Mouse (Mus musculus): Measurements from ENCODE around the gene Wdr26.

Gene Wdr26

GRCm38 (mm10) chr1:181241185-181241584 lies 29.4 kb upstream of the Wdr26 start:
- ATAC-seq (ENCODE audit: insufficient number of reproducible peaks, low FRiP score, low TSS enrichment), result no peak

GRCm38 (mm10) chr1:181237332-181237731 lies 25.5 kb upstream of the Wdr26 start:
- ATAC-seq (ENCODE audit: insufficient number of reproducible peaks, low FRiP score, low TSS enrichment), result no peak

GRCm38 (mm10) chr1:181234326-181235035 lies 22.7 kb upstream of the Wdr26 start:
- ATAC-seq (ENCODE audit: insufficient number of reproducible peaks, low FRiP score, low TSS enrichment), result no peak

DNA sequence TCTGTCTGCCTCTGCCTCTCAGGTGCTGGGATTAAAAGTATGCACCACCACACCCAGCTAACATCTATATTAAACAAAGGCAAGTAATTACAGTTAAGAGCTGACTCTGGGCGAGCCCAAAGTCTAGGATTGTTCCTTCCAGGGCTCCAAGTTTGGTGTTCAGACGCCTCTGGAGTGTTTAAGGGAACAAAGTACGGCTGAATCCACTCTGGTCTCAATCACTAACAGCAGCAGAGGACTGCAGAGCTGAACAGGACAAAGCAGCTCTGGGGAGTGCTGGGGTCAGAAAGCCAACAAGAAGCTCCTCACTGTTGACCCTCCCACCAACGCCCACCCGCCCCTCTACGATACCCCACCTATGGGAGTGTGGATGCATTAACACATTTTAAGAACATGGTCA lies 21.9 kb upstream of the Wdr26 start:
- no peak for ATAC-seq (ENCODE audit: insufficient number of reproducible peaks, low FRiP score, low TSS enrichment)

GRCm38 (mm10) chr1:181232307-181233027 lies 20.7 kb upstream of the Wdr26 start:
- ATAC-seq (ENCODE audit: insufficient number of reproducible peaks, low FRiP score, low TSS enrichment), result peak; percentile 40; the same call in 1 of the 2 replicates

DNA sequence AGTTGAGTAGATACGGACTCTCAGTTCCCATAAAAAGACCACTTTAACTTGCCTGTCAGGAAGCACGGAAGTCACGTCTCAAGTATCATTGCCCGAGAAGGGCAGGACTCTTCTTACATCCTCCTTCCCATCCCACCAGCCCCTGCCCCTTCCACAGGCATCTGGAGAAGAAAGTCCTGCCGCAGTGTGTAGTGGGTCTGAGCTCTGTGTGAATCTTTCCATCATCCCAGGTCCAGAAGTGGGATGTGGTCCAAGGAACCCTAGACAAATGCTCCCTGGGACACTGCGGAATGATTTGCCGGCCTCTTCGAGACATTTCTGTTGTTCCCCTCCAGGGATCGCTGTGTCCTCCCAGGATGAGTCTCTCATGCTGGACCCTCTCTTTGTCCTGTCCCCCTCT lies 20.0 kb upstream of the Wdr26 start:
- no peak for ATAC-seq (ENCODE audit: insufficient number of reproducible peaks, low FRiP score, low TSS enrichment)

GRCm38 (mm10) chr1:181231262-181231661 lies 19.5 kb upstream of the Wdr26 start:
- ATAC-seq (ENCODE audit: insufficient number of reproducible peaks, low FRiP score, low TSS enrichment), result no peak

DNA sequence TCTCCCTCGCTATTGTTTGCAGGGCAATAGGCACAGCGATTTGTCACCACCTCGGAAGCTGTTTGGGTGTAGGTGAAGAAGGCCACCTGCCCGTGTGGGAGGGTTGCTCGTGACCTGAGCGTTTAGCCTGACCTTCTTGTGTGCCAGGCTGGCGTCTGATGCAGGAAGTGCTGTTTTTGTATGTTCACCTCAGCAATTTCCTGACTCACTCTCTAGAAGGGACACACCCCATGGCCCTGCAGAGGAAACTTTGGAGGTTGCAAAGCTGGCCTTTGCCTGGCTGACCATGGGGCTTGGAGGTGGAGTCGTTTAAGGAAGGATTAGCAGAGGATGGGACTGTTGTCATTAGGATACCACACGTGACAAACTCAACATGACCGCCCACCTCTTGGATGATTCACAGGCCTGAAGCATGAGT lies 18.9 kb upstream of the Wdr26 start:
- no peak for ATAC-seq (ENCODE audit: insufficient number of reproducible peaks, low FRiP score, low TSS enrichment)

GRCm38 (mm10) chr1:181229046-181229445 lies 17.2 kb upstream of the Wdr26 start:
- no peak for ATAC-seq (ENCODE audit: insufficient number of reproducible peaks, low FRiP score, low TSS enrichment)

GRCm38 (mm10) chr1:181228591-181228990 lies 16.8 kb upstream of the Wdr26 start:
- ATAC-seq (ENCODE audit: insufficient number of reproducible peaks, low FRiP score, low TSS enrichment), result no peak

- ATAC-seq (ENCODE audit: insufficient number of reproducible peaks, low FRiP score, low TSS enrichment), result no peak
Measured at GRCm38 (mm10) chr1:181227804-181228203, 16.0 kb upstream of the Wdr26 start.

DNA sequence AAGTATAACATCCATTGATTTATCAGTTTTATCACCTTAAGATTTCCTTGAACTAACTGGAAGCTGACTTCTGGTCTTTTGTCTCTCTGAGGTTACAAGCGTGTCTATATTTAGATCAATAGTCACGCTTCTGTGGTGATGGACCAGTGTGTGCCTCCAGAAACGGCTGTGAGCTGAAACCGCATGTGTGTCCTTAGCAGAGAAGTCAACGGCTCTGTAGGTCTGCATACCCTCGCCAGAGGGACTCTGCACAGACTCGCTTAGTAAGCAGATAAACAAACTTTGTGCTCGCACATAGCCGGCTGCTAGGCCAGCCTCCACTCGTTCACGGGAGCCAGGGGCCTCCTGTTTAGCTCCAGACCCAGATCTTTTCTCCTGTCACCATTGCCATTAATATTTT lies 15.0 kb upstream of the Wdr26 start:
- ATAC-seq (ENCODE audit: insufficient number of reproducible peaks, low FRiP score, low TSS enrichment), result no peak

GRCm38 (mm10) chr1:181225281-181225680 lies 13.5 kb upstream of the Wdr26 start:
- no peak for ATAC-seq (ENCODE audit: insufficient number of reproducible peaks, low FRiP score, low TSS enrichment)

DNA sequence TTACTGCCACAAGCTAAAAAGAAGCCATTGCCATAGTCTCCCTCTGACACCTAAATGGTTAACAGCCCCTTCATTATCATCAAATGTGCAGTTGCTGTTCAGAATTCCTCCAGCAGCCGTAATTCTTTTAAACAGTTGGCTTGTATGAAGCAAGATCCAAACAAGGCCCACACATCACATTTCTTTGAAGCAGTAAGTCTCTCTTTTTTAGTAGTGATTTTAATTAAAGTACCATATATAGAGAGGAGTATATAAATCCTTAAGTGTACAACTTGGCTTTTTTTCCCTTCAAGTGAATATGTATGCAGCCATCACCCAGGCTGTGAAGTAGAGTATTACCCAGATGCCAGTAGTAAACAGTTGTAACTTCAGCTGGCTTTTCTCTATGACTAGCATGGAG lies 10.2 kb upstream of the Wdr26 start:
- no peak for ATAC-seq (ENCODE audit: insufficient number of reproducible peaks, low FRiP score, low TSS enrichment)

- ATAC-seq (ENCODE audit: insufficient number of reproducible peaks, low FRiP score, low TSS enrichment), result no peak
Measured at GRCm38 (mm10) chr1:181216315-181216714, 4.5 kb upstream of the Wdr26 start.

DNA sequence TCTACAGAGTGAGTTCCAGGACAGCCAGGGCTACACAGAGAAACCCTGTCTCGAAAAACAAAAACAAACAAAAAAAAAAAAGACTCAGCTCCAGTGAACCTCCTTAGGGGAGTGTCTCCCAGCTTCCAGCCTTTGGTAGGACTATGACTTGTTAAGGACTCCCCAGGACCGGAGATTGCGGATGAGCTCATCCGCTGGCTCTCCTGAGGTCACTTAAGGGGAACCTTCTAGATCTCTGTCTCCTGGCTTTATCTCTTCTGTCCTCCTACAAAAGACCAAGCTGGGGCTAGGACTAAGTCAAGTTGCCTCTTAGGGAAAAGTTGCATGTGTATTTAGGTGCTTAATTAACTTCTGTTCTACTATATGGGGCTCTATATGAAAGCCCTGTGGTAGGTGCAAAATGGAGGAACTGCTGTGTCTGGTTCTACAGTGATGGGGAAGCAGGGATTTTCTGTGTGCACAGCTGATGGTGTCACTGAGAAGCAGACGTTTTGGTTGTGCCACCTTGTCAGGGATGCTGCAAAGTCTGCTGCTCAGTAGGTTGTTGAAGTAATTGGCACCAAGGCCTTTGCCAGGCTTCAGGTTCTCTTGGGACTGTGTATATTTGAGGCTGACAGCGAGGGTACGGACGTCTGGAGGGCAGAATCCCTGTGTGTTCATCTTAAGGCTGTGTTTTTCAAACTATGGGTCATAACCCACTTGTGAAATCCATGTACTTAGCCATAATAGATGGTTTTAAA lies 2.7 kb upstream of the Wdr26 start:
- ATAC-seq (ENCODE audit: insufficient number of reproducible peaks, low FRiP score, low TSS enrichment), result no peak

- peak; percentile 31; the same call in 1 of the 2 replicates for ATAC-seq (ENCODE audit: insufficient number of reproducible peaks, low FRiP score, low TSS enrichment)
Measured at GRCm38 (mm10) chr1:181211403-181211919, 340 bp downstream of the Wdr26 start.

GRCm38 (mm10) chr1:181210601-181211402 lies 999 bp downstream of the Wdr26 start:
- ATAC-seq (ENCODE audit: insufficient number of reproducible peaks, low FRiP score, low TSS enrichment), result 0 out of 2 replicates have a peak, but pooled peaks have one; percentile 36

GRCm38 (mm10) chr1:181210147-181210546 lies 1.7 kb downstream of the Wdr26 start:
- ATAC-seq (ENCODE audit: insufficient number of reproducible peaks, low FRiP score, low TSS enrichment), result no peak

GRCm38 (mm10) chr1:181199446-181199845 lies 12.4 kb downstream of the Wdr26 start:
- ATAC-seq (ENCODE audit: insufficient number of reproducible peaks, low FRiP score, low TSS enrichment), result no peak

All from cerebellum, adult (tissue).